Mouse (Mus musculus): ENCODE results near the gene Rad51b.

Rad51b gene

GRCm38 (mm10) chr12:79527222-79527621 is 230.1 kb downstream of the Rad51b start:
- in situ Hi-C loops (cut with MboI, MseI), result no loop called here

DNA sequence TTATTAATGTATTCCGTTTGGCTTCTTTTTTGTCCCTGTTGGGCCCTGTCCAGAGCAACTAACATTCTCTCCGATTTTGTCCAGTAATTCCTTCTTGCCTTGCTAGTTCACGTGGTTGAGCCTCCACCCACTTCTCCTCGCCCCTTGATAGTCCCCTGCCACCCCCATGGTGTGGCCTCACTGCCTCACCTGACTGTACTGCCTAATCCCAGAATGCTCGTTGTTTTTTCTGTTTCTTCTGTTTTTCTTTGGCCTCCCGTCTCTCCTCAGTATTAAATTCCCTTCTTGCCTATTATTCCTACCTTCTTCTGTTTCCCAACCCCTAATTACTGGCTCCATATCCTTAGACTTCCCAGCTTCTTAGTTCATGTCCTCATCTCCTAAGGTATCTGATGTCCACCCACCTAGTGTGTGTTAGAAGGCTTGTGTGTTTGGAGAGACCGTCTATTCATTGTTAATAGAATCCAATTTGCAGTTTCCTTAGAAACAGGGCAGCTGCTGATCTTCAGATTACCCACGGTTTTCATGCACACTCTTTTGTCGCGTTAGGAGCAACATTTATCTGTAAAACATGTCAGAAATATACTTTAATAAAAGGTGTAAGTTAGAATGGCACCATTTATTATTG is 233.3 kb downstream of the Rad51b start:
- in situ Hi-C loops (cut with MboI, MseI), result no loop called here

DNA sequence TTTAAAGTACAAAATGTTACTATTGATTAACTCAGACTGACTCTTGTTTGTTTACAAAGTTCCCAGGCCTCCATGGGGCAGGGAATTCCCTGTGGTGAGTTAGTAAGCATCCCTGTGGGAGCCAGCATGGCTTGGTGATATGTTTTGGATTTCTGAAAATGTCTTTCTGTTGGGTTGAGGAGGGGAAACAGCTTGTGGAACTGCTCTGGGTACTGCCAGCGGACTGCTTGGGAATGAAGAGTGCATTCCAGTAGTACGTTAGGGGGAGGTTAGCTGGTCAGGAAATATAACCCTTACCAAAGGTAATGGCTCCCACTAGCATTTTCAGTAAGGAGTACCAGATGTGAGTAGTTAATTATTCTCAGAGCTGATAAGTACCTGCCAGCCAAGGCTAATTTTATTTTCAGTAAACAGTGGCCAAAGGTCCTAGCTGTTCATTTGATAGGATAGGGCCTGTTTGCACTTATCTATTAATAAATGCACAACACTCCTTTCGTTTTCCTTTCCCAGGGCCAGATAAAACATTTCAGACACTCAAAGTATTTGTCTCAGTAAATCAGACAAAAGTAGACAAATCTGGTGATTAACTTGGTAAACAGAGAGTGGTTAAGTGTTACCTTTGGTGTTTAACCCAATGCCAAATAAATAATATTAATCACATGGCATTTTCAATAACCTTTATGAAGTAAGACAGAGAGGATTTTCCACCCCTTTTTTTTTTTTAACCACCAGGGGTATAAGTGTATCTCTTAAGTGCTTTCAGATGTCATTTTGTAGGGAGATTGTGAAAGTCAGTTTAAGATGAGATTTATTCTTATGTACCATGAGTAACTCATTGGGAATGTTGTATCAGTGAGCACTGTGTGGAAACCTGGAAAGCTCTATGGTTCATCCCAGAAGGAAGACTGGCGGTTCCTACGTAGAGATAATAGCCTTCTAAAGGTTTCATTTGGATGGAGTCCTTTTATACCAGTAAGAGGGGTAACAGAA is 235.0 kb downstream of the Rad51b start:
- in situ Hi-C loops (cut with MboI, MseI), result no loop called here

DNA sequence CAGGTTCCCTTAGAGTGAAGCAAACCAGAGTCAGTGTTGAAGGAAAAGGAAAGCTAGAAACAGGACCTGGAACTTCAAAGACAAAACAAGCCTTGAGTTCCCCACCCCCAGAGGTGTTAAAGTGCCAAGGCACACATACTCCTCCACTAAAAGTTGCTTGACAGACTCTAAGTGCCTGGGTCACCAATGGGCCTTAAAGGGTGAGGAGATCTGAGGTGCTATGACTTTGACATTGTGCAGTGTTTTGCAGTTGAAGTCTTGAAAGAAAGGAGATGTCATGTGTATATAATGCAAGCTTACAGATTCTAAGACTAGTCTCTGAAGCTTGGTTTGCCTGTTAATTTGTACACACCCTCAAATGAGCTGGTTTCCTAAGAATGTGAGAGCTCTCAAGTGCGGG is 237.7 kb downstream of the Rad51b start:
- in situ Hi-C loops (cut with MboI, MseI), result no loop called here

DNA sequence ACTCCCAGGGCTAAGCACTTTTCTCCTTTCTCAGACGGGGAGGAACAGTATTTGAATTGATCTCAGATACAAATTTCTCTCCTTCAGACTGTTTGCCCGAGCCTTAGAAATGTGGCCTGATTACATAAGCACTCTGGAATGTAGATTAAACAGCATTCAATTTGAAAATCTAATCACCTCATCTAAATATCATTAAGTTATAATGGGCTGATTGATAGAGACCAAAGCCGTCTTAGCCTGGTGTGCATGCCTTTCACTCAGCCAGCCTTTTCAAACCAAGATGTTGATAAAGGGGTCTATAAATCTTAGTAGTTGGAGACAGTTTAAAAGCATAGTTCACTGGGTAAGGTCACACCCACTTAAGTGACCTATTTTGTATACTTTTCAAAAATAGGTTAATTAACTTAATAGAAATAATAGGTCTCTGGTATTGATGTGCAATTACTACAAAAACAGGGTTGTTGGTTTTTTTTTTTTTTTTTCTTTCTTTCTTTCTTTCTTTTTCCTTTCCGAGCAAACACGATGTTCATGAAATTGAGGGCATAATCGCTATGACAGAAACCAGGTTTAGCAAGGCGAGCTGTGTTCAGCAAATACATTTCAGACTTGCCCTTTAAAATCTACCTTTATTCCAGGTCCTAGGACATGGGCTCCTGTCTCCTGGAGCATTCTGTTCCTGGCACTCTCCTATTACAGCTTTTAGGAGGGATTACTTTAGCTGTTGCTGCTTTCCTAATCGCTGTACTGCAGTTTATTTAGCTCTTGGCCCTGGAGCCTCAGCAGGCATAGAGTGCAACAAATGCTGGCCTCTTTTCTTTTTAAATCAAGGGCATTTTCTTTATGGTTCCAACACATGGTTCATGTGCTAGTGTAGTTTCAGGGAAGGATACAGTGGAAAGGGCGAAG is 238.7 kb downstream of the Rad51b start:
- in situ Hi-C loops (cut with MboI, MseI), result no loop called here

DNA sequence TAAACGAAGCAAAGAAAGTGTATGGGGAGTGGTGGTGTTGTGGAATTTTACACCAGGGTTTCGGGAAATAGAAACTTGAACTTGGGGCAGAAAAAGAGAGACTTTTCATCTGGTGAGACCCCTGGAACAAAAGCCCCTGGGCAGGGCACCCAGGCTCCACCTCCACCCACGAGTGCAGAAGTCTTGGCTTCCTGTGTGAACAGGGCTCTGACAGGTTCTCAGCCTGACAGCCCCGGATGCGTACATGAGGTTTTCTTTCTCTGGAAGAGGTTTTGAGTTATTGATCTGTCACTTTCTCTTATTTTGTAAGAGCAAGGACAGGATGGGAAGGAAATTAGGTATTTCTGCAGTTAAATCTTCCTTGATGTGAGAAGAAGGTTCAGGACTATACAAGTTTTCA is 243.1 kb downstream of the Rad51b start:
- in situ Hi-C loops (cut with MboI, MseI), result no loop called here

- in situ Hi-C loops (cut with MboI, MseI), result no loop called here
These were observed 244.5 kb downstream of the Rad51b start for GRCm38 (mm10) chr12:79541581-79541980.

DNA sequence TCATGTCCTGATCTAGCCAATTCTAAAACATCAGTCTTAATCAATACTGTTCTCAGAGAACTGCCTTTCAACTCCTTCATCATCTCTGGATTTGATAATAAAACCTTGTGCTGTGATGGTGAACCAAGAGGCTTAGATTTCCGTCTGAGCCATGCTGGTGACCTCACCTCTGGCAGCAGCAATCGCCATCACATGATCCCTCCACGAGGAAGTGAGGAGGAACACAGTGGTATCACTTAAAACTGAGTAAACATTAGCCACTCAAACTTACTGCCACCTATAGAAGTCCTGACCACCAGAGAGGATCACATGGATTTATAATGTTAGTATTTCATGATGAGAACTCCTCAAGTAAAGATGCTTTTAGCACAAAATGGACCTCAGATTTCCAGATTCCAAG is 248.0 kb downstream of the Rad51b start:
- in situ Hi-C loops (cut with MboI, MseI), result no loop called here

- in situ Hi-C loops (cut with MboI, MseI), result no loop called here
These were observed 250.5 kb downstream of the Rad51b start for GRCm38 (mm10) chr12:79547556-79547955.

DNA sequence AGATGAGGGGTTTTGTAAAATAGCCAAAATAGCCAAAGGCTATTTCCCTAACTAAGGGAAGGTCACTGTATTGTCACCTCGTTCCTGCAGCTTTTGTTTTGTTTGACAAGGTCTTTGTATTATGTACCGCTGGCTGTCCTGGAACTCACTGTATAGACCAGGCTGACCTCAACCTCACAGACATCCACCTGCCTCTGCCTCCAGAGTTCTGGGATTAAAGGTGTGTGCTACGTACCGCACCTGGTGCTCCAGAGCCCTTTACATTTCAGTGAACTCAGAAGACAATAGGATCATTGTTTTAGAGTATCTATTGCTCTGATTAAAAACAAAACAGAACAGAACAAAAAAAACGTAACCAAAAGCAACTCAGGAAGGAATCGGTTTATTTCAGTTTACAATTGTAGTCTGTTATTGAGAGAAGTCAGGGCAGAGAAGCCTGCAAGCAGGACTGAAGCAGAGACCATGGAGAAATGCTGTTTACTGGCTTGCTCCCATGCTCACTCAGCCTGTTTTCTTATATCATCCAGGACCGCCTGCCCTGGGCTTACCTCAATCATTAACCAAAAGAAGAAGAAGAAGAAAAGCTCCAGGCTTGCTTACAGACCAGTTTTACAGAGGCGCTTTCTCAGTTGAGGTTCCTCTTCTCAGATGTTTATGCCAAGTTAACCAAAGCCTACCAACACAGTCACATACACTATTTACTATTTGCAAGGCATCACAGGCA is 251.7 kb downstream of the Rad51b start:
- in situ Hi-C loops (cut with MboI, MseI), result no loop called here

- in situ Hi-C loops (cut with MboI, MseI), result no loop called here
These were observed 253.1 kb downstream of the Rad51b start for GRCm38 (mm10) chr12:79550049-79550682.

DNA sequence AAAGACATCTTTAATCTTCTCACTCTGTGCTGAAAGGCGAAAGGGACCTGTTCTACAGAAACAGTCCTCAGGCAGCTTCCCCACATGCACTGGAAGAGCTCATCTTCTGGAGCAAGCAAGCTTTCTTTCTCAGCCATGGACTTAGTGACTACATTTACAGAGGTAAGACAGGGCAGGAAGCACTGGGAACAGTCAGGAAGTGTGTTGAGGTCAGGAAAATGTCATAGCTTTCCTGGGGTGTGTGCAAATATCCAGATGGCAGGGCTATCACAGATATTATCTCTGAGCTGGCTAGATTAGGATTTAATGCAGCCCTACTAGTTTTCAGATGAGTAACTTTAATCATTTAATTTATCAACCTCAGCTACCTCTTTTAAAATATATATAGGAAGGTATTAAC is 254.2 kb downstream of the Rad51b start:
- in situ Hi-C loops (cut with MboI, MseI), result no loop called here

- in situ Hi-C loops (cut with MboI, MseI), result no loop called here
These were observed 256.0 kb downstream of the Rad51b start for GRCm38 (mm10) chr12:79553056-79553455.

- in situ Hi-C loops (cut with MboI, MseI), result no loop called here
These were observed 260.8 kb downstream of the Rad51b start for GRCm38 (mm10) chr12:79557904-79558303.

GRCm38 (mm10) chr12:79558711-79559110 is 261.6 kb downstream of the Rad51b start:
- in situ Hi-C loops (cut with MboI, MseI), result no loop called here

DNA sequence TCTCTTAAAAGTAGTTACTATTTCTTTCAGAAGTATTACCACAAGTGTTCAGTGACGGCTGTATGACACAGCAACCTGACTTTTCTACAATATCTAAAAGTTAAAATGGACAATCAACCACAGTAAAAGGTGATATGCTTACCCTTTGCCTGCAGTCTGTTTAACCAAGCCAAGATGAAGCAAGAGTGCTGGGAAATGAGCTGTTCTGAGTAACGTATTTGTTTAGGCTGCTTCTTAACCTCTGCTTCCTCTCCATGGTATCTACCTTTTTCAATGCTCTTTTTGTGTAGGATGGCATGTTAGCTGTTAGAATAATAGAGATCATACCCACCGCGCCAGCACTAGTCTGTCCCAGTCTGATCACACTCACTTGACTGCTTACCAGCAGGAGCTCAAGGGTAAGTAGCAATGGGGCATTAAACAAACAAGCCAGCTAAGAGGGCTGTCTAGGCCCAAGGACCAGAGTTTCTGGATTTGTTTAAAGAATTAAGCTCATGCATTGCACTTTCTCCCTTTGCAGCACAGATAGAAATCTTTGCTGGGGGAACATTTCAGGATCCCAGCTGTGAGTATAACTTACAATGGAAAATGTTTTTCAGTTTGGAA is 262.4 kb downstream of the Rad51b start:
- in situ Hi-C loops (cut with MboI, MseI), result no loop called here

- in situ Hi-C loops (cut with MboI, MseI), result no loop called here
These were observed 263.1 kb downstream of the Rad51b start for GRCm38 (mm10) chr12:79560084-79560699.

DNA sequence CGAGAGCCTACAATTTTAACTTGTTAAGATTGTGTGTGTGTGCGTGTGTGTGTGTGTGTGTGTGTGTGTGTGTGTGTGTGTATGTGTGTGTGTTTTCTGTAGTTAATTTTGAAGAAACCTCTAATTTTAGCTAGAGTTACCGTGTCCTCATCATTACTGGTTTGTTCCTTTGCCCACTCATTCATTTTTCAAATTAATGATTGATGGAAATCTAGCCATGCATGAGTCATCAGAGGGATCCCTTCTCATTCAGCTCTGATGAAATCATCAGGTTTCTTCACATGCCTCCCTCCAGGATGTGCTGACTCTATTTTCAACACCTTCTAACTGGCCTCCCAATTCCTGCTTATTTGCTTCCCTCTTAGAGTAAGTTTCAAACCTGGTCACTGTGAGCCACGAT is 263.8 kb downstream of the Rad51b start:
- in situ Hi-C loops (cut with MboI, MseI), result no loop called here

GRCm38 (mm10) chr12:79574159-79575040 is 277.3 kb downstream of the Rad51b start:
- in situ Hi-C loops (cut with MboI, MseI), result no loop called here

Measured in T-helper 1 cell (primary cell).